Mouse (Mus musculus) forebrain, postnatal 0 days (tissue): ENCODE data around the gene Cybrd1. TPM values are rescaled to one million over a fixed set of nuclear protein-coding genes. Genes with fewer than 3 reads are reported as not detected.

Source experiments
- ATAC-seq: fragments of 200-750 bp; cut with Nextera tagmentation; 2 replicates; pipeline ENCODE4 v1.8.0; 2017; ENCODE audit warnings: mild to moderate bottlenecking, moderate library complexity
- DNase-seq: peaks from one replicate; pipeline ENCODE4 v3.0.0-alpha.2; 2015
- H3K27ac ChIP-seq: fragments of 300-500 bp; sonication (generic); 2 replicates; pipeline ENCODE4 v1.5.1; 2014; ENCODE audit warnings: low read depth, mild to moderate bottlenecking, antibody characterized with exemption, low read length, moderate library complexity, mixed read lengths
- H3K27me3 ChIP-seq: fragments of 300-500 bp; sonication (generic); 2 replicates; pipeline ENCODE4 v1.6.1; 2014; ENCODE audit warnings: mild to moderate bottlenecking, low read length, mixed read lengths; ENCODE audit not compliant: insufficient read depth
- H3K36me3 ChIP-seq: fragments of 300-500 bp; sonication (generic); 2 replicates; pipeline ENCODE4 v1.6.1; 2014; ENCODE audit warnings: mild to moderate bottlenecking, moderate library complexity; ENCODE audit not compliant: insufficient read depth
- H3K4me1 ChIP-seq: fragments of 300-500 bp; sonication (generic); 2 replicates; pipeline ENCODE4 v1.6.1; 2014; ENCODE audit warnings: antibody characterized with exemption; ENCODE audit not compliant: insufficient read depth
- H3K4me2 ChIP-seq: fragments of 300-500 bp; sonication (generic); 2 replicates; pipeline ENCODE4 v1.6.1; 2014; ENCODE audit warnings: low read depth, mild to moderate bottlenecking, moderate library complexity
- H3K4me3 ChIP-seq: fragments of 300-500 bp; sonication (generic); 2 replicates; pipeline ENCODE4 v1.5.1; 2014; ENCODE audit warnings: low read depth, low read length, mixed read lengths
- H3K9ac ChIP-seq: fragments of 300-500 bp; sonication (generic); 2 replicates; pipeline ENCODE4 v1.6.1; 2014; ENCODE audit warnings: mild to moderate bottlenecking
- H3K9me3 ChIP-seq: fragments of 300-500 bp; sonication (generic); 2 replicates; pipeline ENCODE4 v1.6.1; 2016; ENCODE audit warnings: low read length
- CTCF ChIP-seq: sonication (generic); IDR thresholded peaks from 2 replicates; pipeline ENCODE4 v1.5.1; 2016; ENCODE audit warnings: antibody characterized with exemption, control low read depth, low read depth
- WGBS: fragments of 180-500 bp; shearing (Covaris S2); extraction: QIAGEN DNeasy Blood & Tissue Kit; methylation state at CpG from one replicate; pipeline ENCODE4 v1.1.7; 2014; 5-methylcytosine and 5-hydroxymethylcytosine counted together
- polyA plus RNA-seq: library from polyadenylated mRNA; unstranded; fragments of >200 nt; fragmentation: Nextera tagmentation; extraction: Ambion mirVana; gene quantifications from 2 replicates; pipeline ENCODE4 v1.2.1, GENCODE M21; 2015
- total RNA-seq: library from RNA; depleted of rRNA; stranded (reverse); fragments of >200 nt; gene quantifications from 2 replicates; pipeline ENCODE4 v1.2.3, GENCODE M21; 2014; rRNA removed

The Cybrd1 gene
- total RNA-seq (4.1 and 7.0 TPM in 2 replicates), polyA plus RNA-seq (1.6 and 2.5 TPM in 2 replicates)

- peak within 1 kb of the TSS; percentile 30 for H3K4me3 ChIP-seq
- peak within 1 kb of the TSS; percentile 44 for H3K9ac ChIP-seq
- 0 out of 2 replicates have a peak, but pooled peaks cover 6% of the 10 kb centered on the region for H3K4me1 ChIP-seq
- whole genome bisulfite sequencing = 4% methylated on average over 60 of the region's 60 CpGs
- H3K36me3 ChIP-seq = no peaks in the 10 kb centered on the region
- no peak within 1 kb of the TSS for H3K27ac ChIP-seq
- DNase-seq (peak; percentile 48), ATAC-seq (peak; percentile 40)
- no peak for TF ChIP-seq CTCF
- no peaks in the 10 kb centered on the region for H3K9me3 ChIP-seq
- H3K4me2 ChIP-seq = peak within 1 kb of the TSS; percentile 61
- H3K27me3 ChIP-seq = peaks cover 4% of the 10 kb centered on the region
Observed at GRCm38 (mm10) chr2:71117797-71118708, at the start of gene Cybrd1. TSS of gene Cybrd1 (plus strand) at chr2:71117923.

GRCm38 (mm10) chr2:71071601-71072000 is 46.1 kb upstream of the Cybrd1 start:
- no peaks in the 10 kb centered on the region for H3K4me1 ChIP-seq
- H3K4me2 ChIP-seq = no peak overlapping the region
- H3K36me3 ChIP-seq = peaks cover 17% of the 10 kb centered on the region
- H3K27ac ChIP-seq = no peak overlapping the region
- DNase-seq (no peak), ATAC-seq (no peak)
- 97% methylated on average over 4 of the region's 4 CpGs for WGBS
- H3K9me3 ChIP-seq = no peaks in the 10 kb centered on the region
- H3K27me3 ChIP-seq = no peaks in the 10 kb centered on the region
- H3K4me3 ChIP-seq = no peak overlapping the region
- no peak for TF ChIP-seq CTCF
- no peak overlapping the region for H3K9ac ChIP-seq

- no peak overlapping the region for H3K9ac ChIP-seq
- H3K36me3 ChIP-seq = peaks cover 21% of the 10 kb centered on the region
- no peak for TF ChIP-seq CTCF
- no peak overlapping the region for H3K4me2 ChIP-seq
- no peaks in the 10 kb centered on the region for H3K4me1 ChIP-seq
- DNase-seq = no peak
- no peak for ATAC-seq
- 88% methylated on average over 3 of the region's 3 CpGs for WGBS
- H3K27ac ChIP-seq = no peak overlapping the region
- no peaks in the 10 kb centered on the region for H3K9me3 ChIP-seq
- H3K4me3 ChIP-seq = no peak overlapping the region
- no peaks in the 10 kb centered on the region for H3K27me3 ChIP-seq
Observed at GRCm38 (mm10) chr2:71073330-71073729, 44.4 kb upstream of the Cybrd1 start.

GRCm38 (mm10) chr2:71073828-71074227 is 43.9 kb upstream of the Cybrd1 start:
- no peak for TF ChIP-seq CTCF
- Histone ChIP-seq H3K9ac (no peak overlapping the region), H3K4me2 (no peak overlapping the region), H3K4me3 (no peak overlapping the region), H3K27ac (no peak overlapping the region), H3K36me3 (peaks cover 22% of the 10 kb centered on the region), H3K27me3 (no peaks in the 10 kb centered on the region), H3K9me3 (no peaks in the 10 kb centered on the region), H3K4me1 (no peaks in the 10 kb centered on the region)
- WGBS = 94% methylated on average over 3 of the region's 3 CpGs
- no peak for DNase-seq
- no peak for ATAC-seq

- no peak overlapping the region for H3K4me2 ChIP-seq
- no peak overlapping the region for H3K4me3 ChIP-seq
- H3K9me3 ChIP-seq = no peaks in the 10 kb centered on the region
- no peaks in the 10 kb centered on the region for H3K4me1 ChIP-seq
- no peaks in the 10 kb centered on the region for H3K27me3 ChIP-seq
- H3K27ac ChIP-seq = no peak overlapping the region
- WGBS = 88% methylated on average over 7 of the region's 7 CpGs
- peaks cover 21% of the 10 kb centered on the region for H3K36me3 ChIP-seq
- no peak overlapping the region for H3K9ac ChIP-seq
- DNase-seq (no peak), ATAC-seq (no peak)
- no peak for TF ChIP-seq CTCF
Observed at GRCm38 (mm10) chr2:71082416-71082815, 35.3 kb upstream of the Cybrd1 start.

GRCm38 (mm10) chr2:71083454-71084193 is 34.1 kb upstream of the Cybrd1 start:
- Histone ChIP-seq H3K27ac (no peak overlapping the region), H3K9me3 (no peaks in the 10 kb centered on the region), H3K27me3 (no peaks in the 10 kb centered on the region), H3K4me2 (no peak overlapping the region), H3K4me3 (no peak overlapping the region), H3K36me3 (peaks cover 23% of the 10 kb centered on the region), H3K4me1 (no peaks in the 10 kb centered on the region), H3K9ac (no peak overlapping the region)
- no peak for TF ChIP-seq CTCF
- WGBS = 91% methylated on average over 6 of the region's 6 CpGs
- DNase-seq (no peak), ATAC-seq (no peak)

- 85% methylated on average over 3 of the region's 3 CpGs for WGBS
- H3K9ac ChIP-seq = no peak overlapping the region
Observed at GRCm38 (mm10) chr2:71089766-71090165, 28.0 kb upstream of the Cybrd1 start.

More at GRCm38 (mm10) chr2:71089766-71090165, 28.0 kb upstream of the Cybrd1 start:
- Histone ChIP-seq H3K4me2 (no peak overlapping the region), H3K4me1 (no peaks in the 10 kb centered on the region), H3K4me3 (no peak overlapping the region), H3K27ac (no peak overlapping the region), H3K36me3 (peaks cover 33% of the 10 kb centered on the region), H3K9me3 (no peaks in the 10 kb centered on the region), H3K27me3 (no peaks in the 10 kb centered on the region)
- DNase-seq (no peak), ATAC-seq (no peak)
- TF ChIP-seq CTCF = no peak
